ENCODE assay signal across 8 mouse cellular contexts in the genomic region with DNA sequence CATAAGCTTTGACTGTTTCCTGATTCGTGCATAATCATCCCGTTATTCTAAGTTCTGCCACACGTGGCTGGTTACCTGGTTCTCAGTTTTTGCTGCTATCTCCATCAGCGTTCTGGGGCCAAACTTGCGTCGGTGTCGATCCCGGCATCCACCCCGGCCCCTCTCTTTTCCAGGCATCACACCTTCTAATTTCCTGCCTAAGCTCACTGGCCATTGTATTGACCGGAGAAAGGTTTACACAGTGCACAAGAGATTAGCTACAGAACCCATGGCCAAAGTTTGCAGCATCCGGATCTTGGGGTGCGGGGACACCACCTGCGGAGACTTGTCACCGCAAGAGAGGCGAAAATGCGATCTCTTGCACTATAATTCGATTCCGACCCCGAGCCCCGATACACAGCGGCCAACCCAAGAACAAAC. TPM values are rescaled to one million over a fixed set of nuclear protein-coding genes. Genes with fewer than 3 reads are reported as not detected.
DNase-seq lines count a peak whose midpoint lies in the region; ATAC-seq and TF ChIP-seq lines count a peak whose summit lies in the region.

No protein-coding gene starts in this region.

- H3K9me3 ChIP-seq in kidney, embryonic 16.5 days (ENCODE audit: low read length): no peaks in the 10 kb centered on the region
- H3K9me3 ChIP-seq in hindbrain, embryonic 12.5 days (replicated peaks): no peaks in the 10 kb centered on the region
- H3K9me3 ChIP-seq in midbrain, embryonic 12.5 days: no peaks in the 10 kb centered on the region

- ATAC-seq in kidney, embryonic 16.5 days (ENCODE audit: low FRiP score, low TSS enrichment): peak; percentile 24; the same call in 1 of the 2 replicates
- peak; percentile 38 for ATAC-seq in hindbrain, embryonic 12.5 days (ENCODE audit: low FRiP score)
- ATAC-seq in midbrain, embryonic 12.5 days (ENCODE audit: low FRiP score, low read depth): 0 out of 2 replicates have a peak, but pooled peaks have one; percentile 11

- H3K4me1 ChIP-seq in kidney, embryonic 16.5 days (ENCODE audit: insufficient read depth, low read length): peaks cover 34% of the 10 kb centered on the region
- peaks cover 24% of the 10 kb centered on the region for H3K4me1 ChIP-seq in bone marrow macrophage, adult 2 months (ENCODE audit: control insufficient read depth, insufficient read depth, low read length)
- H3K4me1 ChIP-seq in hindbrain, embryonic 12.5 days: peaks cover 42% of the 10 kb centered on the region
- H3K4me1 ChIP-seq in midbrain, embryonic 12.5 days: peaks cover 45% of the 10 kb centered on the region

- peak overlapping the region; percentile 83 for H3K9ac ChIP-seq in kidney, embryonic 16.5 days (replicated peaks; ENCODE audit: low read length)
- peak overlapping the region; percentile 77 for H3K9ac ChIP-seq in hindbrain, embryonic 12.5 days
- peak overlapping the region; percentile 97 for H3K9ac ChIP-seq in midbrain, embryonic 12.5 days (replicated peaks)

- H3K27ac ChIP-seq in kidney, embryonic 16.5 days (ENCODE audit: low read length): peak overlapping the region; percentile 90
- peak overlapping the region; percentile 72 for H3K27ac ChIP-seq in bone marrow macrophage, adult 2 months (ENCODE audit: insufficient read depth, low read depth, low read length)
- peak overlapping the region; percentile 77 for H3K27ac ChIP-seq in hindbrain, embryonic 12.5 days
- peak overlapping the region; percentile 75 for H3K27ac ChIP-seq in midbrain, embryonic 12.5 days (replicated peaks)

- no peak for DNase-seq in kidney, postnatal 10 days
- DNase-seq in embryo, embryonic 10 days (ENCODE audit: low spot score): no peak
- no peak for DNase-seq in B cell, adult 2 months
- no peak for DNase-seq in right cerebral cortex, postnatal 4 days

- peak overlapping the region; percentile 81 for H3K4me3 ChIP-seq in kidney, embryonic 16.5 days (ENCODE audit: low read length)
- peak overlapping the region; percentile 97 for H3K4me3 ChIP-seq in bone marrow macrophage, adult 2 months (ENCODE audit: insufficient read depth, low read length)
- peak overlapping the region; percentile 72 for H3K4me3 ChIP-seq in hindbrain, embryonic 12.5 days
- H3K4me3 ChIP-seq in midbrain, embryonic 12.5 days: peak overlapping the region; percentile 95

- H3K4me2 ChIP-seq in kidney, embryonic 16.5 days (replicated peaks; ENCODE audit: low read depth, low read length): peak overlapping the region; percentile 94
- H3K4me2 ChIP-seq in hindbrain, embryonic 12.5 days (replicated peaks): peak overlapping the region; percentile 97
- peak overlapping the region; percentile 95 for H3K4me2 ChIP-seq in midbrain, embryonic 12.5 days (replicated peaks)

- 0% methylated on average over 21 of the region's 21 CpGs for WGBS in kidney, embryonic 16.5 days
- WGBS in hindbrain, embryonic 12.5 days: under 1% methylated on average over 21 of the region's 21 CpGs
- under 1% methylated on average over 21 of the region's 21 CpGs for WGBS in midbrain, embryonic 12.5 days

- H3K36me3 ChIP-seq in kidney, embryonic 16.5 days (ENCODE audit: insufficient read depth, low read length): peaks cover 11% of the 10 kb centered on the region
- peaks cover 12% of the 10 kb centered on the region for H3K36me3 ChIP-seq in hindbrain, embryonic 12.5 days
- peaks cover 16% of the 10 kb centered on the region for H3K36me3 ChIP-seq in midbrain, embryonic 12.5 days

- no peak for TF ChIP-seq POLR2A in bone marrow macrophage, adult 2 months (IDR thresholded peaks at IDR 0.05; ENCODE audit: borderline replicate concordance, low read depth, low read length)

- TF ChIP-seq CTCF in bone marrow macrophage, adult 2 months (IDR thresholded peaks at IDR 0.05; ENCODE audit: low read depth, low read length): no peak

- H3K27me3 ChIP-seq in kidney, embryonic 16.5 days (ENCODE audit: insufficient read depth, low read length): no peaks in the 10 kb centered on the region
- H3K27me3 ChIP-seq in hindbrain, embryonic 12.5 days: no peaks in the 10 kb centered on the region
- no peaks in the 10 kb centered on the region for H3K27me3 ChIP-seq in midbrain, embryonic 12.5 days

RNA-seq across cellular contexts. Expression of a gene that starts 0.3 kb away (rescaled TPM):
- polyA plus RNA-seq in kidney, embryonic 16.5 days (2015; fragmentation: Nextera tagmentation; extraction: Ambion mirVana): 22.9 and 25.9 TPM in 2 replicates
- polyA plus RNA-seq in bone marrow macrophage, adult 2 months (2012; ENCODE audit: insufficient read depth, insufficient read length, missing spikeins): 21.2 and 22.6 TPM in 2 replicates
- 19.3 and 19.5 TPM in 2 replicates for polyA plus RNA-seq in hindbrain, embryonic 12.5 days (2016; fragmentation: Nextera tagmentation; extraction: Ambion mirVana)
- polyA plus RNA-seq in midbrain, embryonic 12.5 days (2016; fragmentation: Nextera tagmentation; extraction: Ambion mirVana): 19.9 and 20.5 TPM in 2 replicates

RNA-seq across cellular contexts. Expression of a gene that starts 23.1 kb away (rescaled TPM):
- polyA plus RNA-seq in kidney, embryonic 16.5 days (2015; fragmentation: Nextera tagmentation; extraction: Ambion mirVana): 39.5 and 39.7 TPM in 2 replicates
- 32.0 and 37.9 TPM in 2 replicates for polyA plus RNA-seq in bone marrow macrophage, adult 2 months (2012; ENCODE audit: insufficient read depth, insufficient read length, missing spikeins)
- polyA plus RNA-seq in hindbrain, embryonic 12.5 days (2016; fragmentation: Nextera tagmentation; extraction: Ambion mirVana): 90.1 and 95.9 TPM in 2 replicates
- 87.2 and 87.5 TPM in 2 replicates for polyA plus RNA-seq in midbrain, embryonic 12.5 days (2016; fragmentation: Nextera tagmentation; extraction: Ambion mirVana)

RNA-seq across cellular contexts. Expression of a gene that starts 23.1 kb away (rescaled TPM):
- polyA plus RNA-seq in kidney, embryonic 16.5 days (2015; fragmentation: Nextera tagmentation; extraction: Ambion mirVana): 0.42 and 0.64 TPM in 2 replicates
- polyA plus RNA-seq in bone marrow macrophage, adult 2 months (2012; ENCODE audit: insufficient read depth, insufficient read length, missing spikeins): 0.28 TPM in 1 of 2 replicates, not detected in the other
- 1.2 and 1.5 TPM in 2 replicates for polyA plus RNA-seq in hindbrain, embryonic 12.5 days (2016; fragmentation: Nextera tagmentation; extraction: Ambion mirVana)
- polyA plus RNA-seq in midbrain, embryonic 12.5 days (2016; fragmentation: Nextera tagmentation; extraction: Ambion mirVana): 0.64 and 0.86 TPM in 2 replicates

RNA-seq across cellular contexts. Expression of a gene that starts 28.9 kb away (rescaled TPM):
- polyA plus RNA-seq in kidney, embryonic 16.5 days (2015; fragmentation: Nextera tagmentation; extraction: Ambion mirVana): 93.4 and 93.5 TPM in 2 replicates
- polyA plus RNA-seq in bone marrow macrophage, adult 2 months (2012; ENCODE audit: insufficient read depth, insufficient read length, missing spikeins): 1.4 TPM in 1 of 2 replicates, not detected in the other
- polyA plus RNA-seq in hindbrain, embryonic 12.5 days (2016; fragmentation: Nextera tagmentation; extraction: Ambion mirVana): 149 and 154 TPM in 2 replicates
- polyA plus RNA-seq in midbrain, embryonic 12.5 days (2016; fragmentation: Nextera tagmentation; extraction: Ambion mirVana): 177 and 223 TPM in 2 replicates

RNA-seq across cellular contexts. Expression of a gene that starts 38.9 kb away (rescaled TPM):
- 217 and 219 TPM in 2 replicates for polyA plus RNA-seq in kidney, embryonic 16.5 days (2015; fragmentation: Nextera tagmentation; extraction: Ambion mirVana)
- 99.5 and 112 TPM in 2 replicates for polyA plus RNA-seq in bone marrow macrophage, adult 2 months (2012; ENCODE audit: insufficient read depth, insufficient read length, missing spikeins)
- polyA plus RNA-seq in hindbrain, embryonic 12.5 days (2016; fragmentation: Nextera tagmentation; extraction: Ambion mirVana): 498 and 513 TPM in 2 replicates
- 437 and 465 TPM in 2 replicates for polyA plus RNA-seq in midbrain, embryonic 12.5 days (2016; fragmentation: Nextera tagmentation; extraction: Ambion mirVana)
